Mouse (Mus musculus) neural tube, embryonic 13.5 days (tissue): ENCODE results near the gene Ybx1. TPM values are rescaled to one million over a fixed set of nuclear protein-coding genes. Genes with fewer than 3 reads are reported as not detected.
"Not testable (repeated sequence)": the region's sequence is repeated elsewhere in the genome, so short reads cannot be mapped to it uniquely, and the experiment has no call there.

ENCODE experiments used
- ATAC-seq: fragments of 200-750 bp; cut with Nextera tagmentation; 2 replicates; pipeline ENCODE4 v1.8.0; 2017; ENCODE audit warnings: low read depth, mild to moderate bottlenecking, moderate TSS enrichment, moderate library complexity
- H3K27ac ChIP-seq: fragments of 300-500 bp; sonication (generic); replicated peaks from 2 replicates; pipeline ENCODE4 v1.5.1; 2015; ENCODE audit warnings: moderate library complexity, mild to moderate bottlenecking, inconsistent platforms
- H3K27me3 ChIP-seq: fragments of 300-500 bp; sonication (generic); 2 replicates; pipeline ENCODE4 v1.6.1; 2015; ENCODE audit warnings: mild to moderate bottlenecking, inconsistent platforms
- H3K36me3 ChIP-seq: fragments of 300-500 bp; sonication (generic); 2 replicates; pipeline ENCODE4 v1.6.1; 2015; ENCODE audit warnings: mild to moderate bottlenecking, inconsistent platforms
- H3K4me1 ChIP-seq: fragments of 300-500 bp; sonication (generic); replicated peaks from 2 replicates; pipeline ENCODE4 v1.6.1; 2015; ENCODE audit warnings: inconsistent platforms
- H3K4me2 ChIP-seq: fragments of 300-500 bp; sonication (generic); 2 replicates; pipeline ENCODE4 v1.6.1; 2015; ENCODE audit warnings: inconsistent platforms, mild to moderate bottlenecking, moderate library complexity
- H3K4me3 ChIP-seq: fragments of 300-500 bp; sonication (generic); 2 replicates; pipeline ENCODE4 v1.5.1; 2015; ENCODE audit warnings: mild to moderate bottlenecking, inconsistent platforms
- H3K9ac ChIP-seq: fragments of 300-500 bp; sonication (generic); 2 replicates; pipeline ENCODE4 v1.6.1; 2015; ENCODE audit warnings: moderate library complexity, mild to moderate bottlenecking, inconsistent platforms
- H3K9me3 ChIP-seq: fragments of 300-500 bp; sonication (generic); 2 replicates; pipeline ENCODE4 v1.6.1; 2016; ENCODE audit warnings: inconsistent platforms
- WGBS: fragments of 180-500 bp; shearing (Covaris S2); methylation state at CpG from one replicate; pipeline ENCODE4 v1.1.7; 2015; 5-methylcytosine and 5-hydroxymethylcytosine counted together
- polyA plus RNA-seq: library from polyadenylated mRNA; unstranded; fragments of >200 nt; fragmentation: Nextera tagmentation; extraction: Ambion mirVana; gene quantifications from 2 replicates; pipeline ENCODE4 v1.2.1, GENCODE M21; 2015

The Ybx1 gene
- polyA plus RNA-seq, 1 experiment from 2014 or later = 873 TPM

DNA sequence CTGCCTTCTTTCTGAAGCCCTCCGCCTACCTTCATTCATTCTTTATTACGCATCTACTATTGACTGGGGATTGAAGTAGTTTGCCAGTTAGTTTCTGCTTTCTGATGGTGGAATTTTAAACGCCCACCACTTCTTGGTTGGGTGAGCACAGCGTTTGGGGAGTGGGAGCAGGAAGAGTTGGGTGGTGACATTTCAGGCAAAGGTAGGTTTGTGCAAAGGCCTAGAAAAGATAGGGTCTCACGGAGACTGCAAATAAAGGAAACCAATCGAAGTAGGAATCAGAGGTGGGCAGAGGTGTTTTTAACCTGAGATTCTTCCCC is 690 bp upstream of the Ybx1 start:
- Histone ChIP-seq H3K27ac (peak overlapping the region; percentile 94), H3K27me3 (no peaks in the 10 kb centered on the region), H3K9me3 (no peaks in the 10 kb centered on the region), H3K4me3 (peak overlapping the region; percentile 97), H3K4me2 (peak overlapping the region; percentile 68), H3K36me3 (peaks cover 6% of the 10 kb centered on the region; the same call in 1 of the 2 replicates), H3K4me1 (peaks cover 34% of the 10 kb centered on the region), H3K9ac (peak overlapping the region; percentile 75)
- ATAC-seq = no peak
- 7% methylated on average over 6 of the region's 6 CpGs for WGBS

DNA sequence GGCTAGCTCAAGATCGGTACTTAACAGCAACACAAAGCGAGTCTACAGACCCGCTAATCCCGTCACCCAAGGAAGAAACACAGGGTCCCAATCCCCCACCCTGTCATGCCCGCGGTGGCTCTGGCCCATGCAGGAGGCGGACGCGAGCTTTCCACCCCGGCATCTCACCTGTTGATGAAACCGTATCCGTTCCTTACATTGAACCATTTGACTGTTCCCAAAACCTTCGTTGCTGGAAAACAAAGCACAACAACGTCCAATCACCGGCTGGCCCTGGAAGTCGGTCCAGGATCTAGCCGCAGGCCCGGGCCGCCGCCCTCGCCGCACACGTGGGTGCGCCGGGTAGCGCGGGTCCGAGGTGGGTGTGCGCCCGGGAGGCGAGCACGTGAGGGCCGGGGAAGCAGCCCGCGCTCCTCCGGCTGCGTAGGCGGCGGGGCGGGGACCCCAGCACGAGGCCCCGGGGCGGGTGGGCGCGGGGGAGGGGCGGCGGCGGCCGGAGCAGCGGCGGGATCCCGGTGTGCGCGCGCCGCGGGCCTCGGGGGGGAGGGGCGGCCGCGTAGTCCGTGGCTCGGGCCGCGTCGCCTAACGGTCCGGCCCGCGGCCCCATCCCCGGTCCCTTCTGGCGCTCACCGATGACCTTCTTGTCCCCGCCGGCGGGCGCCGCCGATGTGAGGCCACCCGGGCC is 688 bp downstream of the Ybx1 start:
- Histone ChIP-seq H3K27ac (peak overlapping the region; percentile 94), H3K4me2 (peak overlapping the region; percentile 76), H3K9ac (peak overlapping the region; percentile 95), H3K36me3 (peaks cover 10% of the 10 kb centered on the region; the same call in 1 of the 2 replicates), H3K9me3 (no peaks in the 10 kb centered on the region), H3K27me3 (no peaks in the 10 kb centered on the region), H3K4me1 (peaks cover 40% of the 10 kb centered on the region), H3K4me3 (peak overlapping the region; percentile 97)
- under 1% methylated on average over 54 of the region's 80 CpGs for WGBS
- peak; percentile 29 for ATAC-seq

DNA sequence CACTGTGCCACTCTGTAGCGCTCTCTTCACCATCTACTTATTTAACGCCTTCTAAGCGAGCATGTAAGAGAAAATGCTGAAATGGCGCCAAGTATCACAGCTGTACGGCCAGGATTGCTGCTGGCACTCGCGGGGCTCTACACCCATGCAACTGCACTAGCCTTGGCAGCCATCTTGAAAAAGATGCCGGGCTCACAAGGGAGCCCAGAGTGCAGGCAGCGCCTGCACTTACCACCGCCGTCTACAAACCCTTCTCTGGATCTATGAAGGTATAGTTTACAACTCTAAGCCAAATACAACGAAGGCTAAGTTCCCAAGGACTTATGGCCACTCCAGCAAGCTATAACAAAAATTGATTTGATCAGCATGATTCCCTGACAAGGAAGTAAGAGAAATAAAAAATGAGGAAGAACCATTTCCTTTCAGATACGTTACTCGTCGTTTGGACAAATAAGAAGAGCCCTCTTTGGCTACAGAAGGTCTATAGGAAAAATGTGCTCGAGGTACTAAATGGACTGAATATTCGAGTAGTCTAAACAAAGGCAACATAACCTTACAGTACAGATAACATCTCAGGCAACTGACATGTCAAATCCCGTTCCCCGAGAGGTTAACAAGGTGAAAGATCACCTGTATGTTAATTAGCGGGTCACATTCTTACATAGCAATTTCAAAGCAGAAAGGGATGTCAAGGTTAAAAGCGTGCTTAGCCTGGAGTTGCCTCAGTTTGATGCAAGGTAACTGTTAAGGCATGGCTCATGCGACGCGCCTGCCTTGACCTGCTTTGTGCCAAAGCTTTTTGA is 1.4 kb downstream of the Ybx1 start:
- WGBS = 1% methylated on average over 24 of the region's 24 CpGs
- peak; percentile 23; the same call in 1 of the 2 replicates for ATAC-seq
- peaks cover 10% of the 10 kb centered on the region; the same call in 1 of the 2 replicates for H3K36me3 ChIP-seq
- H3K4me2 ChIP-seq = peak overlapping the region; percentile 76
- H3K27ac ChIP-seq = peak overlapping the region; percentile 94
- H3K9me3 ChIP-seq = no peaks in the 10 kb centered on the region
- no peaks in the 10 kb centered on the region for H3K27me3 ChIP-seq
- peaks cover 45% of the 10 kb centered on the region for H3K4me1 ChIP-seq
- peak overlapping the region; percentile 97 for H3K4me3 ChIP-seq
- peak overlapping the region; percentile 95 for H3K9ac ChIP-seq

DNA sequence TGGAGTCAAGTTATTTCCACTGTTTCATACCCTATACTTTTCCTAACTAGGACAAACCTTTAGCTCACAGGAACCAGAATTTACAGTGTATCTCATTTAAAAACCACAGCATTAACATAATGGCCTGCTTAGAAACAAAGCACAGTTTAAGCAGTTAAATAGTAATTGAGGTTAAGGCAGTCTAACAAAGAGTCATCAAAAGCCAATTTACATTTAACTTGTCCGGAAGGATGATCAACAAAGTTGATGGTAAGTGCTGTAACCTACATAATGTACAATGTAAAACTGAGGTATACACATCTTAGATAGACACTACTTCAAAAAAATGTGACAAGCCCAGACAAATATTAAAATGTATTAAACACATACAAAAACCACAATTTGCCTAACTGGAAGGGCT is 2.5 kb downstream of the Ybx1 start:
- WGBS = 61% methylated on average over 1 of the region's 1 CpGs
- peaks cover 52% of the 10 kb centered on the region for H3K4me1 ChIP-seq
- peaks cover 10% of the 10 kb centered on the region; the same call in 1 of the 2 replicates for H3K36me3 ChIP-seq
- no peak overlapping the region; the same call in 1 of the 2 replicates for H3K27ac ChIP-seq
- no peaks in the 10 kb centered on the region for H3K9me3 ChIP-seq
- peak overlapping the region; percentile 95 for H3K9ac ChIP-seq
- H3K4me2 ChIP-seq = peak overlapping the region; percentile 76
- H3K4me3 ChIP-seq = peak overlapping the region; percentile 97
- no peak for ATAC-seq
- no peaks in the 10 kb centered on the region for H3K27me3 ChIP-seq

DNA sequence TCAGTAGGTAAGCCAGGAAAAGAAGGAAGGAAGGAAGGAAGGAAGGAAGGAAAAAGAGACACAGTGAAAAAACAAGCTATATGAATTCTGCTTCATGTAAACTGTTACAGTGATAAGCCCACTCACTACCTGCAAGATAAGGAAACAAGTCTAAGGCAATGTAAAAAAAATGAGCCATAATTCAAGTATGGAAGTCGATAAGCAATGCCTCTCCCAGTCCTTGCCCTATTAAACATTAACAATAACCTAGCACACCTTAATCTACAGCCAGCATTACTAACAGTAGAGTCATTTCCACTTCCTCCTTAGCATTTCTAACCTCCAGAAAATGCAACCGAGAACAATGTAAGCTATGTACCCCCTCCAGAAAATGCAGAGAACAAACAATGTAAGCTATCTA is 9.1 kb downstream of the Ybx1 start:
- peaks cover 30% of the 10 kb centered on the region for H3K4me1 ChIP-seq
- ATAC-seq = no peak
- H3K4me3 ChIP-seq = no peak overlapping the region
- no peaks in the 10 kb centered on the region for H3K9me3 ChIP-seq
- H3K27ac ChIP-seq = no peak overlapping the region
- H3K36me3 ChIP-seq = peaks cover 52% of the 10 kb centered on the region
- no peak overlapping the region for H3K4me2 ChIP-seq
- H3K9ac ChIP-seq = no peak overlapping the region
- H3K27me3 ChIP-seq = no peaks in the 10 kb centered on the region
- WGBS = 89% methylated on average over 2 of the region's 2 CpGs

DNA sequence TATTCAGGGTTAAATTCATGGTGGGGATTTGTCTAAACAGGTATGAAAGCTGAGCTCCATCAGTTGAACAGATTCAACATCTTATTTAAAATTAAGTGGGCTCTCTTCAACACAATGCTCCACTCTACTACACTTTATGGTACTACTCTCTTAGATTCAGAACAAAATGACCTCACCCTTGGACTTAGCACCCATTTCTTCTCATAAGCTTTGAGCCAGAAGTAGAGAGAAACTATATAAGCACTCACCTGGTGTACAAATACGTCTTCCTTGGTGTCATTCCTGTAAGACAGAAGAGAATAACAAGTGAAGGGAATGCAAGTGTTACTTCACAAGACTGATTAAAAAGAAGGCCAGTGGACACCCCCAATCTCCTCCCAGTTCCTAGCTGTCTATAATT is 9.5 kb downstream of the Ybx1 start:
- H3K9me3 ChIP-seq = no peaks in the 10 kb centered on the region
- no peak overlapping the region for H3K9ac ChIP-seq
- no peak overlapping the region for H3K4me2 ChIP-seq
- 89% methylated on average over 1 of the region's 1 CpGs for WGBS
- peaks cover 25% of the 10 kb centered on the region for H3K4me1 ChIP-seq
- H3K4me3 ChIP-seq = no peak overlapping the region
- no peak overlapping the region for H3K27ac ChIP-seq
- peaks cover 57% of the 10 kb centered on the region for H3K36me3 ChIP-seq
- no peaks in the 10 kb centered on the region for H3K27me3 ChIP-seq
- ATAC-seq = no peak

DNA sequence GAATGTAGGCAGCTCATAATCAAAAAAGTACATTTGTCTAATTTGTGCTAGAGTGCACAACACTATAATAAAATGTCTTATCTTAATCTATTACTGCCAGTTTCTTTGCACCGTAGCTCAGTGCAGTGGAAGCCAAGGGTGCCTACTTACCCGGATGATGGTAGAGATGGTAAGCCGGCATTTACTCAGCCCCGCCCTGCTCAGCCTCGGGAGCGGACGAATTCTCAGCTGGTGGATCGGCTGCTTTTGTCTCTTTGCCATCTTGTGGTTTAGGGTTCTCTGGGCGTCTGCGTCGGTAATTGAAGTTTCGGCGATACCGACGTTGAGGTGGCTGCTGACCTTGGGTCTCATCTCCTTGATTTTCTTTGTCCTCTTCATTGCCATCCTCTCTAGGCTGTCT is 15.6 kb downstream of the Ybx1 start:
- H3K4me2 ChIP-seq, ATAC-seq, H3K4me3 ChIP-seq, H3K4me1 ChIP-seq, H3K9me3 ChIP-seq, H3K9ac ChIP-seq, H3K27me3 ChIP-seq, H3K27ac ChIP-seq: not testable (repeated sequence)
- WGBS = 91% methylated on average over 15 of the region's 15 CpGs
- H3K36me3 ChIP-seq = peaks cover 94% of the 10 kb centered on the region

DNA sequence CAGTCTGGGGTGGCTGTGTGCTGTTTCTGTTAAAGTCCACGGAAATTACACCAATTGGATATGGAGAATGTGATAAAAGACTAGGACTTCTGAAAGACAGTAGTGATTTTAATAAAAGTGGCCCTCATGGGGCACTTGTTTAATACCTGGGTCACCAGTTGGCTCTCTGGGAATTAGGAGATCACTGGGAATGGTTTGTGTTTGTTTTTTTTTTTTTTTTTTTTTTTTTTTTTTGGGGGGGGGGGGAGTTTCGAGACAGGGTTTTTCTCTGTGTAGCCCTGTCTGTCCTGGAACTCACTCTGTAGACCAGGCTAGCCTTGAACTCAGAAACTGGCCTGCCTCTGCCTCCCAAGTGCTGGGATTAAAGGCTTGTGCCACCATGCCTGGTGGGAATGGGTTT is 18.7 kb downstream of the Ybx1 start:
- no peak for ATAC-seq
- Histone ChIP-seq H3K4me2 (no peak overlapping the region), H3K27ac (no peak overlapping the region), H3K4me3 (no peak overlapping the region), H3K27me3 (no peaks in the 10 kb centered on the region), H3K4me1 (no peaks in the 10 kb centered on the region), H3K9me3 (no peaks in the 10 kb centered on the region), H3K9ac (no peak overlapping the region), H3K36me3 (peaks cover 93% of the 10 kb centered on the region)
- 87% methylated on average over 2 of the region's 2 CpGs for WGBS

DNA sequence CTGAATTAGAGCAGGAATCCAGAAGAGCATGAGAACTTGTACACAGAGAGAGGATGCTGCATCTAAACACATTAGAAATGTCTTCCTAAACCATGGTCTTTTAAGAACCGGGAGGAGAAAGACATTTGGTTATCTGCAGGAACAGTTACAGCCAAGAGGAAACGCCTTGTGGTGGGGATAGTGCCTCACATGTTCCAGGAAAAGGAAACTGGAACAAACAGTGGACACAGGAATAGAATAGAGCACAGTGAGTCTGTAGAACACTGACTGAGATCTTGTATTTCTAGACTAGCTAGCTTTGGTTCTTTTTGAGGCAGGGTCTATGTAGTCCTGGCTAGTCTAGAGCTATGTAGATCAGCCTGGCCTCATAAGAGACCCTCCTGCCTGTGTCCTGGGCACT is 19.2 kb downstream of the Ybx1 start:
- no peak overlapping the region for H3K27ac ChIP-seq
- WGBS = 86% methylated on average over 2 of the region's 2 CpGs

DNA sequence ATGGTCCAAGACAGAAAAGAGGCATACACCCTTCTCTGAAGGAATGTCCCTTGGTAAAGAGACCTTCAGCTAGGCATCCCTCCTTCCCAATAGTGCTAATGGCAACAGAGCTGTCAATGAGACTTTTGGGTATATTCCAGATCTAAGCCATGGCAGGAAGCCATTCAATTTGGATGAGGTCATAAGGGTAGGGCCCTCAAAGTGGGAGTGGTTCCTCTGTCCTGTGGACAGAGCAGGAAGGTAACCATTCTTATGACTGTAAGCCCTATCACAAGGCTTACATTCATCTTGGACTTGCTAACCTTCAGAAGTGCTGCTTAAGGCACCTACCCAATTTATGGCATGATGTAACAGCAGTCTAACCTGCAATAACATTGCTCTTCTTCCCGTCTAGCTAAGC is 19.8 kb downstream of the Ybx1 start:
- H3K9me3 ChIP-seq = no peaks in the 10 kb centered on the region
- no peak overlapping the region for H3K4me2 ChIP-seq
- 86% methylated on average over 1 of the region's 1 CpGs for WGBS
- no peak overlapping the region for H3K4me3 ChIP-seq
- H3K4me1 ChIP-seq = no peaks in the 10 kb centered on the region
- ATAC-seq = no peak
- peaks cover 94% of the 10 kb centered on the region for H3K36me3 ChIP-seq
- no peaks in the 10 kb centered on the region for H3K27me3 ChIP-seq
- no peak overlapping the region for H3K27ac ChIP-seq
- H3K9ac ChIP-seq = no peak overlapping the region

More for the DNA sequence above, 19.2 kb downstream of the Ybx1 start:
- no peaks in the 10 kb centered on the region for H3K4me1 ChIP-seq
- ATAC-seq = no peak
- no peaks in the 10 kb centered on the region for H3K27me3 ChIP-seq
- H3K9ac ChIP-seq = no peak overlapping the region
- peaks cover 94% of the 10 kb centered on the region for H3K36me3 ChIP-seq
- H3K4me3 ChIP-seq = no peak overlapping the region
- no peaks in the 10 kb centered on the region for H3K9me3 ChIP-seq
- H3K4me2 ChIP-seq = no peak overlapping the region

DNA sequence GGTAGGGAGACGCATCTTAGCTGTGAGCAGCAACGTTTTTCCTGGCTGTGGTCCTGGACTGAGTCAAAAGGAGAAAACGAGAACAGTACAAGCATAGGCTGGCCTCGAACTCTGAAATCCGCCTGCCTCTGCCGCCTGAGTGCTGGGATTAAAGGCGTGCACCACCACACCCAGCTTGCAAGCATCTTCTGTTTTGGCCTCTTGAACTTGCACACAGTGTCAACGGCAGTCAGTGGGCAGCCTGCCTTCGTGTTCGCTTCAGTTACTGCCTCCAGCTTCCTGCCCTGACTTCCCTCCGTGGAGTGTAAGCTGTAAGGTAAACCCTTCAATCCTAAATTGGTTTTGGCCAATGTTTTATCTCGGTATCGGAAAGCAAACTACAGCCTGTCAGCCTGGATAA is 27.8 kb downstream of the Ybx1 start:
- Histone ChIP-seq H3K4me1 (no peaks in the 10 kb centered on the region), H3K4me2 (no peak overlapping the region), H3K27ac (no peak overlapping the region), H3K9me3 (no peaks in the 10 kb centered on the region), H3K36me3 (peaks cover 37% of the 10 kb centered on the region), H3K4me3 (no peak overlapping the region), H3K27me3 (no peaks in the 10 kb centered on the region), H3K9ac (no peak overlapping the region)
- no peak for ATAC-seq
- 79% methylated on average over 13 of the region's 13 CpGs for WGBS

DNA sequence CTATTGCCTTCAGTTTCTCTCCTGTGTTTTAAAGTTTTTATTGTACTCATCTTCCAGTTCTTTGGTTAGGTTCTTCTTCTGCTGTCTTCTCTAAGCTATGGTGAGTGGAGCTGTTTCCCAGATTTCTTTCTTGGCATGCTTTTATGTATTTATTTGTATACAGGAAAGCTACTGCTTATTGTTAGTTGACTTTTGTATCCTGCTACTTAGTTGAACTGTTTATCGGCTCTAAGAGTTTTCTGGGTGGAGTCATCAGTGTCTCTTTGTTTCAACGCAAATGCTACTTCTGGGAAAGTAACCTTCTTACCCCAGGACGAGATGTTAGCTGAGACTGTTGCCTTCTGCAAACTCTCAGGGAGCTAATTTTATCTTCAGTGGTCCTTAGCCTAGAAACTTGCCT is 30.9 kb downstream of the Ybx1 start:
- Histone ChIP-seq H3K4me2 (no peak overlapping the region), H3K27ac (no peak overlapping the region), H3K9ac (no peak overlapping the region), H3K4me1 (no peaks in the 10 kb centered on the region), H3K4me3 (no peak overlapping the region), H3K27me3 (no peaks in the 10 kb centered on the region), H3K36me3 (peaks cover 11% of the 10 kb centered on the region), H3K9me3 (no peaks in the 10 kb centered on the region)
- ATAC-seq = no peak
- 72% methylated on average over 3 of the region's 3 CpGs for WGBS
